Mouse (Mus musculus): ENCODE results near the gene Gm37240. TPM values are rescaled to one million over a fixed set of nuclear protein-coding genes. Genes with fewer than 3 reads are reported as not detected.

The Gm37240 gene
- polyA plus RNA-seq, 1 experiment, result 0.77 TPM

GRCm38 (mm10) chr3:84533227-84533626 is 1354.1 kb downstream of the Gm37240 start:
- TF ChIP-seq POLR2A (IDR thresholded peaks at IDR 0.05; ENCODE audit: borderline replicate concordance, insufficient read depth, low read length), result no peak
- TF ChIP-seq CTCF (IDR thresholded peaks at IDR 0.05; ENCODE audit: borderline replicate concordance, insufficient read depth, low read depth, low read length), result no peak
- H3K27ac ChIP-seq (ENCODE audit: insufficient read depth, low read length), result no peak overlapping the region
- H3K27me3 ChIP-seq (ENCODE audit: control insufficient read depth, insufficient read depth, low read length), result no peaks in the 10 kb centered on the region
- DNase-seq, result no peak
- no peak overlapping the region for H3K4me3 ChIP-seq (replicated peaks; ENCODE audit: insufficient read depth, low read depth, low read length)
- H3K4me1 ChIP-seq (ENCODE audit: control insufficient read depth, insufficient read depth, low read length), result peaks cover 5% of the 10 kb centered on the region
- WGBS, result 79% methylated on average over 5 of the region's 5 CpGs

- Histone ChIP-seq H3K27me3 (ENCODE audit: control insufficient read depth, insufficient read depth, low read length) (no peaks in the 10 kb centered on the region), H3K4me1 (ENCODE audit: control insufficient read depth, insufficient read depth, low read length) (peaks cover 7% of the 10 kb centered on the region), H3K4me3 (replicated peaks; ENCODE audit: insufficient read depth, low read depth, low read length) (no peak overlapping the region), H3K27ac (ENCODE audit: insufficient read depth, low read length) (no peak overlapping the region)
- 39% methylated on average over 2 of the region's 2 CpGs for whole genome bisulfite sequencing
- DNase-seq, result peak; percentile 40 to 68
- TF ChIP-seq POLR2A (IDR thresholded peaks at IDR 0.05; ENCODE audit: borderline replicate concordance, insufficient read depth, low read length) (no peak), CTCF (IDR thresholded peaks at IDR 0.05; ENCODE audit: borderline replicate concordance, insufficient read depth, low read depth, low read length) (no peak)
Measured at GRCm38 (mm10) chr3:84529021-84529420, 1358.3 kb downstream of the Gm37240 start.

- Histone ChIP-seq H3K4me3 (replicated peaks; ENCODE audit: insufficient read depth, low read depth, low read length) (no peak overlapping the region), H3K27ac (ENCODE audit: insufficient read depth, low read length) (no peak overlapping the region), H3K27me3 (ENCODE audit: control insufficient read depth, insufficient read depth, low read length) (no peaks in the 10 kb centered on the region), H3K4me1 (ENCODE audit: control insufficient read depth, insufficient read depth, low read length) (peaks cover 7% of the 10 kb centered on the region)
- peak in 1 of 2 experiments; percentile 49 for DNase-seq
- no peak for TF ChIP-seq CTCF (IDR thresholded peaks at IDR 0.05; ENCODE audit: borderline replicate concordance, insufficient read depth, low read depth, low read length)
- TF ChIP-seq POLR2A (IDR thresholded peaks at IDR 0.05; ENCODE audit: borderline replicate concordance, insufficient read depth, low read length), result no peak
- WGBS, result 9% methylated on average over 1 of the region's 1 CpGs
Measured at GRCm38 (mm10) chr3:84524952-84525351, 1362.4 kb downstream of the Gm37240 start.

- DNase-seq, result no peak
- Histone ChIP-seq H3K27ac (ENCODE audit: insufficient read depth, low read length) (no peak overlapping the region), H3K27me3 (ENCODE audit: control insufficient read depth, insufficient read depth, low read length) (no peaks in the 10 kb centered on the region), H3K4me1 (ENCODE audit: control insufficient read depth, insufficient read depth, low read length) (no peaks in the 10 kb centered on the region), H3K4me3 (replicated peaks; ENCODE audit: insufficient read depth, low read depth, low read length) (no peak overlapping the region)
- 94% methylated on average over 3 of the region's 3 CpGs for WGBS
- TF ChIP-seq CTCF (IDR thresholded peaks at IDR 0.05; ENCODE audit: borderline replicate concordance, insufficient read depth, low read depth, low read length) (no peak), POLR2A (IDR thresholded peaks at IDR 0.05; ENCODE audit: borderline replicate concordance, insufficient read depth, low read length) (no peak)
Measured at GRCm38 (mm10) chr3:84516163-84516562, 1371.2 kb downstream of the Gm37240 start.

- TF ChIP-seq CTCF (IDR thresholded peaks at IDR 0.05; ENCODE audit: borderline replicate concordance, insufficient read depth, low read depth, low read length) (no peak), POLR2A (IDR thresholded peaks at IDR 0.05; ENCODE audit: borderline replicate concordance, insufficient read depth, low read length) (no peak)
- WGBS, result 93% methylated on average over 6 of the region's 6 CpGs
- H3K27me3 ChIP-seq (ENCODE audit: control insufficient read depth, insufficient read depth, low read length), result no peaks in the 10 kb centered on the region
- no peaks in the 10 kb centered on the region for H3K4me1 ChIP-seq (ENCODE audit: control insufficient read depth, insufficient read depth, low read length)
- no peak overlapping the region for H3K27ac ChIP-seq (ENCODE audit: insufficient read depth, low read length)
- no peak for DNase-seq
- H3K4me3 ChIP-seq (replicated peaks; ENCODE audit: insufficient read depth, low read depth, low read length), result no peak overlapping the region
Measured at GRCm38 (mm10) chr3:84512774-84513515, 1374.4 kb downstream of the Gm37240 start.

GRCm38 (mm10) chr3:84505193-84505592 is 1382.1 kb downstream of the Gm37240 start:
- no peak for TF ChIP-seq POLR2A (IDR thresholded peaks at IDR 0.05; ENCODE audit: borderline replicate concordance, insufficient read depth, low read length)
- TF ChIP-seq CTCF (IDR thresholded peaks at IDR 0.05; ENCODE audit: borderline replicate concordance, insufficient read depth, low read depth, low read length), result no peak
- DNase-seq, result no peak
- Histone ChIP-seq H3K4me1 (ENCODE audit: control insufficient read depth, insufficient read depth, low read length) (no peaks in the 10 kb centered on the region), H3K27ac (ENCODE audit: insufficient read depth, low read length) (no peak overlapping the region), H3K27me3 (ENCODE audit: control insufficient read depth, insufficient read depth, low read length) (no peaks in the 10 kb centered on the region), H3K4me3 (replicated peaks; ENCODE audit: insufficient read depth, low read depth, low read length) (no peak overlapping the region)
- 90% methylated on average over 4 of the region's 4 CpGs for WGBS

- H3K27ac ChIP-seq (ENCODE audit: insufficient read depth, low read length), result no peak overlapping the region
- H3K27me3 ChIP-seq (ENCODE audit: control insufficient read depth, insufficient read depth, low read length), result no peaks in the 10 kb centered on the region
- no peak for TF ChIP-seq CTCF (IDR thresholded peaks at IDR 0.05; ENCODE audit: borderline replicate concordance, insufficient read depth, low read depth, low read length)
- no peak for TF ChIP-seq POLR2A (IDR thresholded peaks at IDR 0.05; ENCODE audit: borderline replicate concordance, insufficient read depth, low read length)
- no peak for DNase-seq
- WGBS, result 94% methylated on average over 8 of the region's 8 CpGs
- no peak overlapping the region for H3K4me3 ChIP-seq (replicated peaks; ENCODE audit: insufficient read depth, low read depth, low read length)
- H3K4me1 ChIP-seq (ENCODE audit: control insufficient read depth, insufficient read depth, low read length), result no peaks in the 10 kb centered on the region
Measured at GRCm38 (mm10) chr3:84504291-84504690, 1383.0 kb downstream of the Gm37240 start.

GRCm38 (mm10) chr3:84502101-84502500 is 1385.2 kb downstream of the Gm37240 start:
- no peak overlapping the region for H3K4me3 ChIP-seq (replicated peaks; ENCODE audit: insufficient read depth, low read depth, low read length)
- no peak for DNase-seq
- H3K4me1 ChIP-seq (ENCODE audit: control insufficient read depth, insufficient read depth, low read length), result no peaks in the 10 kb centered on the region
- H3K27ac ChIP-seq (ENCODE audit: insufficient read depth, low read length), result no peak overlapping the region
- H3K27me3 ChIP-seq (ENCODE audit: control insufficient read depth, insufficient read depth, low read length), result no peaks in the 10 kb centered on the region
- 81% methylated on average over 2 of the region's 2 CpGs for WGBS
- TF ChIP-seq CTCF (IDR thresholded peaks at IDR 0.05; ENCODE audit: borderline replicate concordance, insufficient read depth, low read depth, low read length) (no peak), POLR2A (IDR thresholded peaks at IDR 0.05; ENCODE audit: borderline replicate concordance, insufficient read depth, low read length) (no peak)
